Mouse (Mus musculus): ENCODE results near the gene Adamts12.

Adamts12 gene

GRCm38 (mm10) chr15:11165883-11166282, 101.3 kb downstream of the Adamts12 start:
- no peak for DNase-seq (ENCODE audit: low spot score)

GRCm38 (mm10) chr15:11173884-11174470, 109.4 kb downstream of the Adamts12 start:
- no peak for DNase-seq (ENCODE audit: low spot score)

GRCm38 (mm10) chr15:11174842-11175241, 110.3 kb downstream of the Adamts12 start:
- DNase-seq (ENCODE audit: low spot score): no peak

DNA sequence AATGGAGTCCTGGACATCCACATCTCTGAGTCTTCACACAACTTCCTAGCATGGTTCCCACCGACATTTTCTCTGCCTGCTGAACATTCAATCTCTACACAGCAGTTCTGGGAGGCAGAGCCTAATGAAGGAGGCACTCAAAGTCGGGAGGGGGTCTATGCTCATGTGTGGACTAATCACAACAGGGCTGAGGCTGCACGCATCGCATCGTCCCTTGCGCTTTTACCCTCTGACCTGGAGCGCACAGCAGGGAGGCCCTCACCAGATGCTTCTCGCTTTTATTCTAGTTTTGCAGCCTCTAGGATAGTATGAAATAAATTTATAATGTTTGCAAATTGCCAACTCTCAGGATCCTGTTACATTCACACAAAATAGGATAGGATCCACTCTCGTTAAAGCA, 112.9 kb downstream of the Adamts12 start:
- no peak for DNase-seq (ENCODE audit: low spot score)

GRCm38 (mm10) chr15:11179751-11180169, 115.2 kb downstream of the Adamts12 start:
- DNase-seq (ENCODE audit: low spot score): no peak

DNA sequence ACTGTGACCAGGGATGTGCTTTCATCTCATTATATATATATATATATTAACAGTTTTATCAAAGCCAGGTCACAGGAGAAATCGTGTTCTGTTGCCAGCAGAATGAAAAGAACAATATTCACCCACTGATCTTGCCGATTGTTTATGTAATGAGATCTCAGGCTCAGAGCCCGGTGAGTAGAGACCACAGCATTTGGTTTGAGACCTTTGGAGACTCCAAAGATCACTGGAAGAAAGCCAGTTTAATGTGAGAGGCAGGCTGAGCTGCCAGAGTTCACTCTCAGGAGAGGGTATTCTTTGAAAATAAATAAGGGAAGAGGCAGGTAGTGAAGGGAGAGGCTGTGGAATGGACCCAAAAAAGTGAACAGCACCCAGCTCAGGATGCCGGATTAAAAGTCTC, 122.1 kb downstream of the Adamts12 start:
- DNase-seq (ENCODE audit: low spot score): no peak

DNA sequence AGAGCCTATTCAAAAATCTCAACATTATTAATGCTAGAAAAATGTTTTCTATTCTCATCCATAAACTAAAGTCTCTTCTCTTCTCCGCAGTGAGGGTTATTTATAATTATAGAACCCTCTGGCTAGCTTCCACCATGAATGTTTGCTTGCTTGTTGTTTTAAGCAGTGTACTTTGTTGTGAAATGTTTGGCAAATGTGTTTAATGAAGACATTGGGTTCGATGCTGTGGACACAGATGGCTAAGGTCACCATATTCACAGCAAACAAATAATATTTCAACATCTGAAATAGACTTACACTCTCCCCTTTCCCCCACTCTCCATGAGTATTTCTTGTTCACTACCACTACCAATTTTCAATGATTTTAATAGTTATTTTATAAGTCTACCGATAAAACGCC, 125.9 kb downstream of the Adamts12 start:
- DNase-seq (ENCODE audit: low spot score): no peak

GRCm38 (mm10) chr15:11192762-11193161, 128.2 kb downstream of the Adamts12 start:
- DNase-seq (ENCODE audit: low spot score): no peak

DNA sequence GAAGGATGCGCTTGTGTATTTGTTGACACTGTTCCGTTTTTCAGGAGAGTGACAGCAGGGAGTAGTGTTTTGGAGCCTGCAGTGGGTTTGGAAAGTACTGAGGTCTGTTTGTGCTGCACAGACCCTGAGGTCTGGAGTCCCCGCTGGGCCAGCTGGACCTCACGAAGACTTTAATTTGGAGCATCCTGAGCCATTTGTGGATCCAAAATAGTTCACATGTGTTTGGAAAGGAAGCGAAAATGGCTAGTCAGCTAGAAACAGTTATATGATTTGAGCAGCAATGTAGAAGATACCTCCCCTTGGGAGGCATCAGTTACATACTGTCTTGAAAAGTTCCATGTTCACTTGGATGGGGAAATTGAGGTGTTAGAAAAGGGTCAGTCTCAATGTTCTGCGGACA, 132.5 kb downstream of the Adamts12 start:
- DNase-seq (ENCODE audit: low spot score): no peak

DNA sequence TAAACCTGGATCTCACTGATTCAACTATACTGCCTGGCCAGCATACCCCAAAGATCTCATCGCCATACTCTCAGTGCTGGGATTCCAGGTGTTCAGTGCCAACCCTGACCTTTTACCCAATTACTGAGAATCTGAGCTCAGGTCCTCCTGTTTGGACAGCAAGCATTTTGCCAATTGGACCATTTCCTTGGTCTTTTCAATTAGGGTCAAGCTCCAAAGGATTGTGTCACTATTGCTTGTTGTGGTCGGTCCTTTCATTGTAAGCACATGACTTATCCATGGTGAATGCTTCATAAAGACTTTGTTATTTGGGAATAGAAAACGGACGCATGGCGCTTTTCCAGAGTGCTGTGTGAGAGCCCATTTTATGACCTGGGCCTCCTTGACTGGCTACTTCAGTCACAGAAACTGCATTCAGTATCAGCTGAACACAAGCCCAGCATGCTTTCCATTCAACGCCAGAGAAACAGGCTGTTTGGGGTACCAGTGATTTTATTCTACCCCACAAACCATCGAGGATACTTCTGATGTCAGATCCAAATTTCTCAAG, 133.7 kb downstream of the Adamts12 start:
- no peak for DNase-seq (ENCODE audit: low spot score)

DNA sequence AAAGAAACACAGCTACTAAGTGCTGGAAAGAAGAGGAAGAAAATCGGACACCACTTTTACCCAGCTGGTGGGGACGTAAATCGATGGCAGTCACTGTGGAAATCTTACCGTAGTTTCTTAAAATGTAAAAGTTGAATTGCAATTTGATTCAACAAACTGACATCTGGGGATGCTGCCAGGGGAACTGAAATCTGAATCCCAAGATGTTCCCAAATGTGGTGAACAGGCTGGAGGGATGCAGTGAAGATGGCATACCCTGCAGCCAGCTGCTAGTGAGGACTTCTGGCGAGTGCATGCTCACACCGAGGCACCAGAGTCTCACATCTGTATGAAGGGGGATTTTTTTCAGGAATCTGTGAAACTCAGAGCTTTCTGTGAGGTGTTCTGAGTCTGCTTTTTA, 138.5 kb downstream of the Adamts12 start:
- no peak for DNase-seq (ENCODE audit: low spot score)

DNA sequence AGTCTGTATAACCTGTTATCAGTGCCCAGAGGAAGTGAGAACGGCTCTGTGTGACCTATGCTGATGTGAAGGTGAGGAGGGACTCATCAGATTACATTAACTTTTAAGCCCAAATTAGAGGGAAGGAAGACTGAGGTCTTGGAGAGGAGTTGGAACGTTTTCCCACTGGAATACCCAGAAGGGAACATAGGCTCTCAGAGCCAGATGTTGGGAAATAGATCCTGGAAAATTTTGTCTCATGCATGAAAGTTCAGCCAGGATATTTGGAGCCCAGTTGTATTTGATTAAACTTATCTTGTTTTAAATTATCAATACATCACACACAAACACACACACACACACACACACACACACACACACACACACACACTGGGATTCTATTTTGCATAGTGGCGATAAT, 140.3 kb downstream of the Adamts12 start:
- DNase-seq (ENCODE audit: low spot score): no peak

GRCm38 (mm10) chr15:11210976-11211375, 146.4 kb downstream of the Adamts12 start:
- no peak for DNase-seq (ENCODE audit: low spot score)

GRCm38 (mm10) chr15:11233906-11234632, 169.5 kb downstream of the Adamts12 start:
- DNase-seq (ENCODE audit: low spot score): no peak

- no peak for DNase-seq (ENCODE audit: low spot score)
Observed at GRCm38 (mm10) chr15:11240406-11240805, 175.8 kb downstream of the Adamts12 start.

GRCm38 (mm10) chr15:11241288-11241687, 176.7 kb downstream of the Adamts12 start:
- DNase-seq (ENCODE audit: low spot score): no peak

GRCm38 (mm10) chr15:11246402-11246801, 181.8 kb downstream of the Adamts12 start:
- no peak for DNase-seq (ENCODE audit: low spot score)

GRCm38 (mm10) chr15:11279273-11280080, 214.9 kb downstream of the Adamts12 start:
- no peak for DNase-seq (ENCODE audit: low spot score)

GRCm38 (mm10) chr15:11280689-11281264, 216.2 kb downstream of the Adamts12 start:
- DNase-seq (ENCODE audit: low spot score): no peak

DNA sequence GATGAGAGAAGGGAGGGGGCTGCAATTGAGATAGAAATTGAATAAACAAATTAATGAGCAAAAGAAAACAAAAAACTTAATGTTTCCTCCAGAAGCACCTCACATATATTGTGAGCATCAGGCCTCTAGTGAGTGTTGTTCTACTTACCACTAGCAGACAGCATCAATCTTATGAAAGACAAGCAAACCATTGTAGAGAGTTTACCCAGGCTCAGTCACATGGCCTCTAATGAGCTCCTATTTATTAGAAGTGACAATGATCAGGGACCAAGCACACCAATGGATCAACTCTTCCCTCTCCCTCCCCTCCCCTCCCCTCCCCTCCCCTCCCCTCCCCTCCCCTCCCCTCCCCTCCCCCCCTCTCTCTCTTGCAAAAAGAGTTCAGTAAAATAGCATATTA, 218.6 kb downstream of the Adamts12 start:
- DNase-seq (ENCODE audit: low spot score): no peak

GRCm38 (mm10) chr15:11287780-11288179, 223.2 kb downstream of the Adamts12 start:
- DNase-seq (ENCODE audit: low spot score): no peak

DNA sequence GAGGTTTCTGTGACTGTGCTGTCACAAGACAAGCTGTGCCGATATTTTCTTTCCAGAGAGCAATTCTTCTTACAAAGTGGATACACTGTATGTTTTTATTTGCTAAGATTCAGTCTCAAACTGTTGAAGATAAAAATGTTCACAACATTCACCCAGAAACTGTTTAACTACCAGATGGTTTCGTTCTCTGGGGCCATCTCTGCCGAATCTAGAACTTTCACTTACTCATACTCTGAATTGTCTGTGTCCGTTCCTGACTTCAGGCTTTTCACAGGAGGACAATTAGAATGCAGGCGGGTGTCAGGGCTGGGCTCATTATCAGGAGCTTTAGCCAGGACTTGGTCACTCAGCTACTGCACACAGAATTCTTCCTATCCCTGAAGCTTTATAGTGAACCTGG, 227.7 kb downstream of the Adamts12 start:
- no peak for DNase-seq (ENCODE audit: low spot score)

Data from left cerebral cortex, adult 11 months (tissue).